Mouse (Mus musculus) G1E (cell line): Measurements from ENCODE around the gene Samhd1.

Experiments
- CTCF ChIP-seq: IDR thresholded peaks from 2 replicates; pipeline ENCODE4 v1.5.1; 2012; ENCODE audit warnings: low read depth, low read length, inconsistent platforms, mixed read lengths
- GATA1 ChIP-seq: IDR thresholded peaks from 2 replicates; pipeline ENCODE4 v1.6.1; 2012; ENCODE audit warnings: borderline replicate concordance, low read length, inconsistent platforms, mixed read lengths

- no peak for TF ChIP-seq GATA1
- no peak for TF ChIP-seq CTCF
Measured at GRCm38 (mm10) chr2:157049831-157050243, 85.2 kb downstream of the Samhd1 start.
